Mouse (Mus musculus): ENCODE measurements at regions not wholly inside any gene's neighbourhood (a gene's known extent, or its start where the extent isn't known, plus 50 kb on each side); places are given as distances from the start of the nearest gene placed in this dataset.

DNA sequence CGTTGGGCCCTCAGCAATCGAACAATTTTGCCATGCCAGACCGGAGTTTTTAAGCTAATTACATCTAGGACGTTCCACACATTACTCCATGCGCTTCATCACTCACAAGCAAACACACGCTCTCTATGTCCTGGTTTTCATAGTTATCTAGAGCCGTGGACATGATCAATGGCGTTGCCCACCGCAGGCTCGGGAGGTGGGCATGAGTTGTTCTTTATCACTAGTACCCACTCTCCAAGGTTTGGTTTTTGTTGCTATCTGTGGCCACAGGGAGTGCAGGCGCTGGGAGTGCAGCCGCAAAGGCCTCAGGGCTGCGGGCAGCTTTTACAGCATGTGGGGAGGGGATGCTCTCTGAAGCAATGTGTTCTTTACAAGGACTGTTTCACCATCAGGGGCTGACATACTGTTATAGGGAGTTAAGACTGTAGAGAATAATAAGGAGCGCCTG, 226.8 kb downstream of the Ankrd50 start:
- DNase-seq (ENCODE audit: extremely low spot score, low read depth, low spot score) = no peak

DNA sequence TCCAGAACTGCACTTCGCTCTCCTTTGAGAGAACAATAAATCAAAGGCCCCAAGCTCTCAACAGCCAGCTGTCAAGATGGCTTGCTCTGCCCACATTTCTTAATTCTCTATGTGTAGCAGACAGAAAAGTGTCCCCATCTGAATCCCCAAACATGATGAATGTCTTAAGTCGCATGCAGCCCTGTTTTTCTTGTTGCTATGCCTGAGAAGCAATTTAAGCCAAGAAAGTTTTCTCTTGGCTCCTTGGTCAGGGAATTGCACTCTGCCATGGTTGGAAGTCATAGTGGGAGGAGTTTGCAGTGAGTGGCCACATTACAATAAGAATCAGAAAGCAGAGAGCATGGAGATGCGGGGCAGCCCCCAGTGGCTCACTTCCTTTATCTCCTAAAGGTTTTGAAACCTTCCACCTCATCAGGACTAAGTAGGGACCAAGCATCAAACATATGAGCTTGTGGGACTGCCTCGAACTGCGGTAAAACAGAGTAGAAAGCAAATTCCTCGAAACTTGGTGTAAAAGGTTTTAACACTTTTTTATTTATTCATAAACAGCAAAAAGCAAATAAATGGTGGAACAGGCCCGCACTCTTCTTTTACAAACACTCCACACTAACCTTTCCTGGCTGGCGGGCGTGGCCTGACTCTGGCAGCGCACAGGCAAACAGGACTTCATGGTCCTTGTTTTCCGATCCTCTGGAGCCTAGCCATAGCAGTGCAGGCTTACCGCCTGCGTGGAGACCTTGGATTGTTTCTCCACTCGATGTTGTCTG, 227.4 kb downstream of the Ankrd50 start:
- DNase-seq (ENCODE audit: extremely low spot score, low read depth, low spot score) = no peak

DNA sequence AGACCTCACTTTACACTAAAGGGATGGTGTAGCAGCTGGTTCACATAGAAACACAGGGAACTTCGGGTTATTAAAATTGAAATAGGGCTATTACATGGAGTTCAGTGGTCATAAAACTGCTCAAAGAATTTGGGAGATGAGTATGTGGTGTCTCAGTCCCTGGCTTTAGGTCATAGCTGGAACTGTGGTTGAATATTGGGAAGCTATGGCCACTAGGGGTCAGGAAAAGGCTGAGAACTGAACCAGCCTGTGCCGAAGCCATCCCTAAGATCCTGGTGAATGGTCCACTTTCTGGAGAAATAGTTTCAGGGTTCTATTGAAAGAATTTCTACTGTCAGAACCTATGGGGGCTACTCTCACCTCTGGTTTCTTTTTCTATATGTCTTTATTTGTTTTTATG, 229.0 kb downstream of the Ankrd50 start:
- no peak for DNase-seq (ENCODE audit: extremely low spot score, low read depth, low spot score)

DNA sequence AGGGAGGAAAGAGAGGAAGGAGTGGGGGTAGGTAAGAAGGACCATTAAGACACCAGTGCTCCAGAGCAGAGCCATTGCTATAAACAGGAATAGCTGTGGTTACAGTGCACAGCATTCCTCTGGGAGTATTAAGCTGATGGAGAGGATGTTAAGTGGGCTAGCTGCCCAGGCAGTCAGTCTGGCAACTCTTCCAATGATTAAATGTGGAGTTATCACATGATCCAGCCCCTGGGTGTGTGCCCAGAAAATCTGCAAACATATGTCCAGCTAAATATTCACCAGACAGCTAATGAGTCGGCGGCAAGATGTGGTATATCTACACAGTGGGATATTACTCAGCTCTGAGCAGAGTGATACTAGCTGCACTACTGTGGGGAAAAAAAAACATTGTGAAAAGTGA, 229.7 kb downstream of the Ankrd50 start:
- no peak for DNase-seq (ENCODE audit: extremely low spot score, low read depth, low spot score)

DNA sequence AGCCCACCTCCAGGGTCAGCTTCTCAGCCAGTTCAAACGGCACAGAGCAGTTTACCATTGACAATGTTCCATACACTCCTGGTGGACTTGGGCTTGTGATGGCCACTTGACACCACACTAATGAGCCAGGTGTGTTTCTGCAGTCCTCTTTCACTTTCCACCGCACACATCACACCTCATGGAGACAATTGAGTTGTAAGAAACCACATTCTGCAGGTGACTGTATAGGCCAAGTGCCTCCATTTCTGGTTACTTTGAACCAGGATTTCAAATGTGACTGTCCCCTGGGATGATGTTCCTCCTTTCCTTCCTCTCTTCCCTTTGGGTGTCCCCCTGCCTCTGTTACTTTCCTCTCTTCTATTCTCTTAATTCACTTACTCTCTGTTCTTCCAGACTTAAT, 233.1 kb downstream of the Ankrd50 start:
- DNase-seq (ENCODE audit: extremely low spot score, low read depth, low spot score) = no peak

DNA sequence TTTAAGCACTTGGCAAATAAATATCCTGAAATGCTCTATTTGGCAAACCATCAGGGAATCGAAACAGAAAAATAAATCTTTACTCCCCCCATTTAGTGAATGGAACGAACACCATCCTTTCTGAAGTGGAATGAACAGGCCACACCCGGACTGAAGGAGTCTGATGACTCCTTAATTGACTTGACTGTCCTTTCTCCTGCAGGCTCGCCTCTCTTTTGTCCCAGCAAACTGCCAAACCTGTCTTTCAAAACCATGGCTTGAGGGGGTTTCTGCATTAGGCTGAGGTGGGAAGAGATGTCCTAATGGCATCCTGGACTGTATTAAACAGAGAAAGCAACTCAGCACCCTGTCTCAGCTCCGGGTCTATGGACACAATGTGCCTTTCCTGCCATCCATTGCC, 234.1 kb downstream of the Ankrd50 start:
- DNase-seq (ENCODE audit: extremely low spot score, low read depth, low spot score) = no peak

DNA sequence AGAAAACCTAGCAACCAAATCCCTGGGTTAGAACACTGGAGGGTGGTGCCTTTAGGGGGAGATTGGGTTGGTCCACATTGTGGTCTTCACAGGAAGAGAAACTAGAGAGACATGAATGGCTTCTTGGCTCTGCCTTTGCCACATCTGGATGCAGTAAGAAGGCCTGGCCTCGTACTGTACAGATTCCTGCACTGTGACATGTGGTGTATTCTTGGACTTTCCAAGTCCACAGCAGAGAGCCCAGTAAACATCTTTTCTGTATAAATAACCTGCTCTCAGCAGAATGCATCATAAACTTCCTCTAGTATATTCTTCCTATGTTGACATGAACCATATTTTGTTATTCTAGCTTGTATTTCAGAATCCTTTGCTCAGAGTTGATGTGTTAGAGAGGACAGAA, 235.7 kb downstream of the Ankrd50 start:
- DNase-seq (ENCODE audit: extremely low spot score, low read depth, low spot score) = no peak

DNA sequence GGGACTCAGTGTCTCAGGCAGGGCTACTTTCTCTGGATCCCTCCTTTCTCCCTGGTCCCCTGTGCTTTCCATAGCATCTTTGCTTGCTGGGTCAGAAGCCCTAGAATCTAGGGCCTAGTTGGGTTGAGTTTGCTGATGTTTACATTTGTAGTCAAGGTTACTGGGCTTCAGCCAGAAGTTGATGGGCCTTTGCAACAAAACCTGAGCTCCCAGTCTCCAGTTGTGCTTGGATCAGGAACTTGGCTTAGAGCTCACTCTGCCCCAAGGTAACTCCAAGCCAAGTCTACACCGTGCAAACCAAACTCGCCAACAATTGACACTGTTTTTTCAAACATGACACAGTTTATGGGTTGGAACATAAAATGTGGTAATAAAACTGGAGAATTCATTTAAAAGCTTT, 238.2 kb downstream of the Ankrd50 start:
- no peak for DNase-seq (ENCODE audit: extremely low spot score, low read depth, low spot score)

DNA sequence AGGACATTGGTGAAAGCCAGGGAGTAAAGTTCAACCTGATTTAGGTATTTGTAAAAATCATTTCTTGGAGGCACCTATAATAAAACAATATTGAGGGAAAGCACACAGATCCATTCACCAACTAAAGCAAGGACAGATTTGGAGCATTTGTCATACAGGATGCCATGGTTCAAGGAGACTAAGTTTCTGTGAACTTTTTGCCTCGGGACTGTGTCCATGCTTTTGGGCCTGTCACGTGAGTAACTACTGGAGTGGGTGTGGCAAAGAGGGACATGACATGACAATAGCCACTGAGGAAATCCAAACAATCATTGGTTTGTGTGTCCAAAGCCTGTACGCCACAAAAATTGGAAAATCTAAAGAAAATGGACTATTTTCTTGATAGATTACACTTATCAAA, 241.4 kb downstream of the Ankrd50 start:
- DNase-seq (ENCODE audit: extremely low spot score, low read depth, low spot score) = no peak

DNA sequence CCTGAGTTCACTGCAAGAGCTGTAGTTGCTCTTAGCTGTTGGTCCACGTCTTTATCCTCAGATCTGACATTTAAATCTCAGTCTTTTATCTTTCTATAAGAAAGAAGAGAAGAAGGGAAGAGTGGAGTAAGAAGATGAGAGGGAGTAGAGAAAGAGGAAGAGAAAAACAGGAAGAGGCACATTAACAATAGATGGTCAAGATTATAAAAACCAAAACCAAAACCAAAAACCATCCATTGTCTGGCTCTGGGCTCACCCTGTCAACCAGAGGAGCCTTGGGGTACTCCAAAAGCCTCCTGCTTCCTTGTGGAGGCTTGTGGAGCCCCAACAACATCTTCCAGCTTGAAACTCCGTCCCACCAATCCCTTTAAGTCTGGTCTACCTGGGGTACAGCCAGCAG, 247.0 kb downstream of the Ankrd50 start:
- no peak for DNase-seq (ENCODE audit: extremely low spot score, low read depth, low spot score)

DNA sequence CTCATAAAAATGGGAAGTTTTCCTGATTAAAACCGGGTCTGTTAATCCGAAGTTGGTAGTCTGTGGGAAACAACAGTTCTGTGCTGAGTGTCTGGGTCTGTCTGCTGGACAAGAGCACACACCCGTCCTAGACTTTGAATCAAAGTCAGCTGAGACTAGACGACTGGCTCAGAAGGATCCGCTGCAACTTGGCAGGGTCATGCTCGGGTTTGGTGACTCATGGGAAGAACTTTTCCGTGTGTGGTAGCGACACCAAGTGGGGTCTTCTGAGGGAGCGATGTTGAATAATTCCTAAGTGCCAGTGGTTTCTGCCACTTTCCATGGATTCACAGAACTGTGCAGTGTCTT, 248.9 kb downstream of the Ankrd50 start:
- no peak for DNase-seq (ENCODE audit: extremely low spot score, low read depth, low spot score)

DNA sequence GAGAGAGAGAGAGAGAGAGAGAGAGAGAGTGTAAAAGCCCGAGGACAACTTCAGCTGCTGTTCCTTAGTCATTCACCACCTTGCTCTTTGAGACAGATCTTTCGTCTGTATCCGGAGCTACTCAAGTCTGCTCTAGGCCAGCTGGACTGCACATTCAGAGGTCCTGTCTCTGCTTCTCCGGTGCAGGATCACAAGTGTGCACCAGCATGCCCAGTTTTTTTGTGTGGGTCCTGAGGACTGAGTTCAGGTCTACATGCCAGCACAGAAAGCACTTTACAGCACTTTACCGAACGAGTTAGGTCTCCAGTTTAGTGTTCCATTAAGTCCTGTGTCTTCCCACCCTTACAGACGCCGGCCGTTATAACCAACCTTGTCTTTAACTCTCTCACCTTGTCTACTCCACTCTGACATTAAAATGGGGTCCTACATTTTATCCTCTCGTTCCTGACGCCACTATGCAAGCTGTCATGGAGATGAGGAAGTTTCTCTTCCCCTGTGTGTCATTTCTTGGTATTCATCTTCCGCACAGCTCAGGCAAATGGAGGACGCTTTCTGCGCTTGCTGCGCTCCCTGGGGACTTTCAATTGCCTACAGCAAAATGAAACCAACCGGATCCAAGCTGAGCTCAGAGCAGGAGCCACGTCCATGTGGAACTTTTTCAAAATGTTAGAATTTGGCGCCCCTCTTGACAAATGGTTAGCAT, 249.5 kb downstream of the Ankrd50 start:
- DNase-seq (ENCODE audit: extremely low spot score, low read depth, low spot score) = no peak

DNA sequence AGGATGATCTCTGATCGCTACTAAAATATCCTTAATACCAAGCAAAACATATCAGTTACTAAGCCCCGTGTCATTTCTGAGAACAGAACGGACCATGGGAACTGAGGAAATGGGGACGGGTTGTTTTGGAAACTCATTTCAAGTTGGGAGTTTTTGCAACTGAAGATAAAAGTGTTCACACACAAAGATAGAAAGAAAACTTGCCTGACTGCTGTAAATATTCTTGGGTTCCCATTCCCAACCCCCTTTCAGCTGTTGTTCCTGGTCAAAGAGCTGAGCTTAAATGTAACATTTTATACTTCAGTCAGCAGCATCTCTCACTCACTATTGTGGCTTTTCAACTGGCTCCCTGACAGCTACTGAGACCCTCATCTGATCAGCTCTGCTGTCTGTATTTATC, 250.1 kb downstream of the Ankrd50 start:
- DNase-seq (ENCODE audit: extremely low spot score, low read depth, low spot score) = no peak

DNA sequence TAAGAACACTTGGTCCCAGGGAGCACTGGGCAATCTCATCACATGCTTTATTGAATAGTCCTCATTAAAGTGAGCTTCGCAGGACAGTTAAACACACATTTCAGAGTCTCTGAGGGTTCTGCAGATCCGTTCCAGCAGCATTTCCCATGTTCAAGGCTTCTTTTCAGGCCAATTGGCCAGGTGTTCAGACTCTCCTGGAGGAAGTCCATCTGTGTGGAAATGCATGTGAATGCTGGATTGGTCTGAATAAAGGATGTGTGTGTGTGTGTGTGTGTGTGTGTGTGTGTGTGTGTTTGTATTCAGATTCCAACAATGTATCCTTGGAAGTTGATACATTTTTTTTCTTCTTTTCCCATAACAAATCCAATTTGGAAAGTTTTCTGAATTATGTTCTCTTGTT, 250.6 kb downstream of the Ankrd50 start:
- no peak for DNase-seq (ENCODE audit: extremely low spot score, low read depth, low spot score)

DNA sequence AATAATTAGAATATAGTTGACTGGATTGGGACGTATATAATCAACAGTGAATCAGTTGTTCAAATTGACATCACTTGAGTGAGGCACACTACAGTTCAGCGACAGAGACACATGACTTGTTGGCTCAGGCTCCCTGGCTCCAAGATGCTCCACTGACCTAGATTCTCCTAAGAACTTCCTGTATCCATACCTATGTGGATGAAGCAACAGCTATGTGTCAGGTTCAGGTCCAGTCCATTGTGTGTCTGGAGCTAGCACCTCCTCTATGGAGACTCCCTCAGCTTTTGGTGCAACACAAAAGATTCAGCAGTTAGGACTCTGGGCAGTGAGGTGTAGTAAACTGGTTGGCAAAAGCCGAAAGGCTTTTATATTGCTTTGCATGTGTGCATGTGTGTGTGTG, 251.6 kb downstream of the Ankrd50 start:
- DNase-seq (ENCODE audit: extremely low spot score, low read depth, low spot score) = no peak

DNA sequence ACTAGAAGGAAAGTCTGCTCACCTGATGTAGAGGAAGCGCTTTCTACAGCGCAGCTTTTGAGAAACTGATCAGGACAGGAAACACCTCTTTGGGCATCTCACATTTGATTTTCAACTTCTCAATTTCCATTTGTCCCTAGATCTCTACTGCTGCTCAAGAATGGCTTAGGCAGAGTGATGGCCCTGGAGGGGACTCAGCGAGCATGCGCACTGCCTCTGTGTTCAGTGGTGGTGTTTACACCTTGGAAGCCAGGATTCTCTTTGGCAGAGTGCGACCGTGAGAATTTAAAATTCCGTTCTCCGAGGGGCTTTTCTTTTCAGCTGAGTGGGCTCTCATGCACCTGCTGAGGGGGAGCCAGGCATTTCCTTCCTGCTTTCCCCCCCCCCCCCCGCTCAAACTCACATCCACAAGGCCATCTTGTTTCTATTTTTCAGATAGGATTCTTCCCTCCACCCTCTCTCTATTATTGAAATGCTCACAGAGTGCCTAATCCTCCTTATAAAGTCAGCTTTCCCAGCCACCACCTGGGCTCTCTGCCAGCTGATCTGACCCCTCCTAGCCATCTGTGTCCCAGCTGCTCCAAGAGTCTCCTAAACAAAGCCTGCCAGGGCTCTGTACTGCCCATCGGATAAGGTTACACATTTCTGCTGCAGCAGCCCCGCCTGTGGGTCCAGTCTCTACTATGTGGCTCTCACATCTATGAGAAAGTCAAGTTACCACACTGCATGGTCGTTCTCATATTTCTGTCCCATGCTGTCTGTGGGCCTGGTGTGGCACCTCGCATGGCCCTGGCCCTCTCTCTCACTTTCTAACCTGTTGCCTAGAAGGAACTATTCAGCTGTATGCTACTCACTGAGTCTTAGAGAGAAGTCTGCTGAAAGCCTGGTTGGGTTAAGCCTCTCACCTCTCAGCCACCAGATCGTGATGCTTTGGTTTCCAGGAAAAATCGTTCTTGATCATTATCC, 252.2 kb downstream of the Ankrd50 start:
- DNase-seq (ENCODE audit: extremely low spot score, low read depth, low spot score) = peak; percentile 24

DNA sequence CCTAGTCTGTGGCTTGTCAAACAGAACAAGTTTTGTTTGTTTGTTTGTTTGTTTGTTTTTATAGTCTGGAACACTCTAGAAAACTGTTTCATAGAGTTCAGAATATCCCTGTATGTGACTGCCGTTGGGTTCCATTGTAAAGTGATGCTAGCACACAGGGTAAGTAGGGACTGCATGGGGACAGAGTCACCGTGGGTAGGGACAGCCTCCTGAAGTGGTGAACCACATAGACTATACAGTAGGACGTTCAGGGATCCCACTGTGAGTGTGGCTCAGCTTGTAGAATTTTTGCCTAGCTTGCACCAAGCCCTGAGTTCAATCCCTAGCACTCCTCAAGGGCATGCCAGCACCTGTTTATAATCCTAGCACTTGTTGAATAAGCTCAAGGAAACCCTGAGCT, 253.1 kb downstream of the Ankrd50 start:
- no peak for DNase-seq (ENCODE audit: extremely low spot score, low read depth, low spot score)

DNA sequence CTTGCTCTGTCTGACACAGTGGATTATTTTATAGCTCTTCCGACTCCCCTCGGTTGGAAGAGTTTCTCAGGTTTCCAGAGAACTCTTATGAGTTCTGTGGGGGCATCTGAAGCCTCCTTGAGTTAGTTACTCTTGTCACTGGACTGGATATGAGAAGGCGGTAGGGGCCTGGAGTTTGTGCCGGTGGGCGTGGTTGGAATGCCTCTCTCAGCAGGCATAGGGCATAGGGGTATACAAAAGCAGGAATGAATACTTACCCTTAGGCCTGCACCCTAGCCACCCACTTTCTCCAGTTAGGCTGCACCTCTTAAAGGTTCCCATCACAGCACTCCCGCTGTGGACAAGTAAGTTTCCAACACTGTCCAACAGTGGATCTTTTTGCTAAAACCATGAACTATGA, 253.8 kb downstream of the Ankrd50 start:
- DNase-seq (ENCODE audit: extremely low spot score, low read depth, low spot score) = no peak

DNA sequence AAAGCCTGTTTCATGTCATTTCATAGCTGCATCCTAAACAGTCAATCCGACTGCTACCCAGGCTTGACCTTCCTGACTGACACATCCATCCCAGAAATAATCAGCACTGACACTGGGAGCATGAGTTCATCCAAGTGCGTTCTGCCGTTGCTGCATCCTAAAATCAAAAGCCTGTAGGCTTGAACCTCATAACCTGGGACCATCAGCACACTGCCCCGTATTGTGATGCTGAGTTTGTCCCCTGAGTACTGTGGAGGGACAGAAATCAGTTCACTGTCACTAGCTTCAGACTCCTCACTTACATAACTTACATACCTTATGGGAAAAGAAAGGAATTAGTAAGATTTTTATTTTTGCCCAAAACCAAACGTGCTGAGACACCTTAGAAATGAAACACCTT, 255.0 kb downstream of the Ankrd50 start:
- DNase-seq (ENCODE audit: extremely low spot score, low read depth, low spot score) = no peak

DNA sequence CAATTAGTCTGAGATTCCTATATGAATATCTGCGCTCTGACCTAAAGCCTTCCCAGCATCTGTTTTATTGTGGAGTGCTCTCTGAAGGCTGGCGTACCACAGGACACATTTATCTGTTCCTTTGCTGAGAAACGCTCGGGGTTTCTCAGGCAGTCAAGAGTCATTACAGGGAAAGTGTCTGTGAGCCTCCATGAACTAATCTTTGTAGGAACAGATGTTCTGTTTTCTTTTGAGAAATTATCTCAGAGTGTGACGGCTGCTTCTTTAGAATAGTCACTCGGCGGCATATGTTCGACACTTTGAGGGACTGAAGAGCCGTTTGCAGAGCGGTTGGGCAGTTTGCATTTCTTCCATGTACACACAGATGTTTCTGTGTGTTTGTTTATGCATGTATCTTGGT, 255.6 kb downstream of the Ankrd50 start:
- no peak for DNase-seq (ENCODE audit: extremely low spot score, low read depth, low spot score)

DNA sequence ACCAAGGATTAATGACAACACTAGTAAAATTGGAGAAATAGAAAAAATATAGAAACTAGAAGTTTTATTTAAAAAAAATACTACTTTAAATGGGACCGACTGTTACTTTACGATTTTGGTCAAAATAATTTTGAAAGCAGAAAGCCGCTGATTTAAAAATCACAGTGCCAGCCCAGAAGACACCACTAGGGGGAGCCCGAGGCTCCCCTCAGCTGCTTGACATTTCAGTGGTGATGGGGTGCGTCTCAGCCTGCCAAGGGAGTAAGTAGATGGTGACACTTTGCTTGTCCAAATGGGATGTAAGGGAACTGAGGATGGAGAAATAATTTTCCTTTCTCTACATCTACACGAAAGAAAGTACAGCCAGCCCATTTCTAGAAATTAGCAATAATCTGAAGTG, 257.0 kb downstream of the Ankrd50 start:
- no peak for DNase-seq (ENCODE audit: extremely low spot score, low read depth, low spot score)

DNA sequence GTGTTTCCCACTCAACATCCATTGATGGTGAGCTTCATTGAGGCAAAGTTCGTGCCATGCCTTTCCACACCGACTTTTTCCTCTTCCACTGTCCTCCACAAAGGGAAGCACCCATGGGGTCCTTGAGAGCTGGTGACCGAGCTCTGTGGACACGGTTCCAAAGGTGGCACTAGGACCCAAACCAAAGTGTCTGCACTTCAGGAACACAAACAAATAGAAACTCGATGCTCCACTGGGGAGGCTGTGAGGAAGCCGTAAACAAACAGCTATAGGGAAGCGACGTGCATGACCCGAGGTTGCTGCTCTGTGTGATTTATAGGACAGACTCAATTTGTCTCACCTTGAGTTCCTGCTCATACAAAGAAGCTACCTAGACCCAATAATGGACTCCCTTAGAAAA, 257.5 kb downstream of the Ankrd50 start:
- DNase-seq (ENCODE audit: extremely low spot score, low read depth, low spot score) = no peak

Measured in hindlimb bud, embryonic 11.5 days (tissue).